Mouse (Mus musculus) MEL (cell line): ENCODE data around the gene Cltb.

Experiments
- CTCF ChIP-seq, 3 experiments: IDR thresholded peaks in 2 of 3; conservative IDR thresholded peaks in 1 of 3; 2 replicates each; pipeline ENCODE4 v1.5.1; 2011 to 2012; ENCODE audit warnings: low read length in 3 of 3, low read depth in 2 of 3, mild to moderate bottlenecking in 2 of 3, improper control_type of control experiment in 1 of 3, inconsistent platforms in 1 of 3, mixed read lengths in 1 of 3, moderate library complexity in 1 of 3; ENCODE audit not compliant: control insufficient read depth in 1 of 3, insufficient read depth in 1 of 3, poor library complexity in 1 of 3, severe bottlenecking in 1 of 3
- ETS1 ChIP-seq: IDR thresholded peaks from 2 replicates; pipeline ENCODE4 v1.6.1; 2012; ENCODE audit warnings: low read depth, mild to moderate bottlenecking, inconsistent platforms, low read length, improper control_type of control experiment, moderate library complexity
- HCFC1 ChIP-seq: IDR thresholded peaks from 2 replicates; pipeline ENCODE4 v1.6.1; 2012; ENCODE audit warnings: low read depth, mild to moderate bottlenecking, inconsistent platforms, low read length, improper control_type of control experiment, moderate library complexity
- JUND ChIP-seq: IDR thresholded peaks from 2 replicates; pipeline ENCODE4 v1.6.1; 2011; ENCODE audit warnings: low read depth, mild to moderate bottlenecking, improper control_type of control experiment, low read length
- POLR2A ChIP-seq, 2 experiments: IDR thresholded peaks; 2 replicates each; pipeline ENCODE4 v1.6.1; 2011 to 2012; ENCODE audit warnings: low read length in 2 of 2, mild to moderate bottlenecking in 2 of 2, control low read depth in 1 of 2, improper control_type of control experiment in 1 of 2, low read depth in 1 of 2, moderate library complexity in 1 of 2; ENCODE audit not compliant: control insufficient read depth in 1 of 2, insufficient read depth in 1 of 2, poor library complexity in 1 of 2
- SMC3 ChIP-seq: IDR thresholded peaks from 2 replicates; pipeline ENCODE4 v1.6.1; 2011; ENCODE audit warnings: low read depth, low read length, improper control_type of control experiment
- TBP ChIP-seq: IDR thresholded peaks from 2 replicates; pipeline ENCODE4 v1.8.0; 2011; ENCODE audit warnings: low read depth, low read length, improper control_type of control experiment

DNA sequence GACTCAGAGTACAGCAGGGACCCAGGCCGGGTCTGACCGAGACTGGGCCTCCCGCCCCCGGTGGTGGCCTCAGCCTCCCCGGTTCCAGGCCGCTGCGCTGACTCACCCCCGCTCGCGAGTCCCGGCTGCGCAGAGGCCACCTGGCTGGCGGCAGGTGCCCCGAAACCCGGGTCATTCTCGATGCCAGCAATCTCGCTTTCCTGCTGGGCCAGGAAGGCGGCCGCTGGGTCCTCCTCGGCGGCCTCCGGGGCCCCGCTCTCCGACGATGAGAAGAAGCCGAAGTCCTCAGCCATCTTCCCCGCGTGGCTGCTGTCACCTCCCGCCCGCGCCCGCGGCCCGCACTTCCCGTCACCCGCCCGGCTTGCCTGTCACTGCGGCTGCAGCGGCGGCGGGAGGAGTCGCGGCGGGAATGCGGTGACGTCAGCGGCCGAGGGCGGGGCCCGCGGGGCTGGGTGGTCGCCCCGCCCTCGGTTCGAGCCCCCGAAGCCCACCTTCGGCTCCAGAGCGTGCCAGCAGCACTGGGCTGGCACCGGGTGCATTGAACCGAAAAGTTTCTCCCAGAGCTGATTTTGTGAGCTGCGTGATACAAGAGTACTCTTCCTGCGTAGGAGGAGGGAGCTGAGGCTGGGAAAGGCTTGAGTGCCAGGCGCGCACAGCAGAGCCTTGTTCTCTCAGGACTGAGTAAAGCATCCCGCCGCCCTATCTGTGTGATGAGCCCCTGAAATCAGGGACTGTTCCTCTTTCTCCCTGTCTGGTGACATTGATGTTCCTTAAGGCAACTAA, at the start of gene Cltb:
- TF ChIP-seq POLR2A (IDR thresholded peaks at IDR 0.05; ENCODE audit: control insufficient read depth in 1 of 2, insufficient read depth in 1 of 2, low read depth in 1 of 2, low read length in 2 of 2, poor library complexity in 1 of 2), result peak; percentile 42 to 60; a peak in 1 of 4 replicates
- TF ChIP-seq JUND, result no peak
- TF ChIP-seq SMC3, result no peak
- 0 out of 2 replicates have a peak, but pooled peaks have one; percentile 46 for TF ChIP-seq HCFC1
- no peak for TF ChIP-seq TBP
- 0 out of 2 replicates have a peak, but pooled peaks have one; percentile 12 for TF ChIP-seq ETS1
- no peak for TF ChIP-seq CTCF (IDR thresholded peaks at IDR 0.05 in 2 of 3, conservative IDR thresholded peaks at IDR 0.05 in 1 of 3; ENCODE audit: control insufficient read depth in 1 of 3, insufficient read depth in 1 of 3, low read depth in 2 of 3, low read length in 3 of 3, poor library complexity in 1 of 3, severe bottlenecking in 1 of 3)
